In the genomic region with DNA sequence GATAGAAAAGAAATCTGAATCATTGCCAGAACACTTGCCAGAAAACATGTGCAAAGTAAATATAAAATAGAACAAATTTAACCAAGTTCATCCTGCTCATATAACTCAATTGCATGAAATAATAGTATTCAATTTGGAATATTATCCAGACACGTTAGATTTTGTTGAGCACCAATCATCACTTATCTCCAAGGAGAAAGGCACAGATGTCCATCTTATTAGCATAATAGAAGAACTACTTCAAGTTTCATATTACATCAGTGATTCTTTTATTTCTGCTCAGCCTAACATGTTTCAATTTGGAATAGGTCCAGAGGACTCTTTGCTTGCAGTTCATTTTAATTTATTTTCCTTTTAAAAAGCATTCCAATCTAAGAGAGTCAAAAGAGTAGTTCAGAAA, we compare ENCODE assay signal across 26 mouse cellular contexts.
DNase-seq lines count a peak whose midpoint lies in the region; ATAC-seq and TF ChIP-seq lines count a peak whose summit lies in the region.
"Had no signal": no experiment of that assay in that cellular context is flagged by ENCODE, and none has a peak within 500 bp of the region (broad histone marks: within the 10 kb centered on the region; RNA-seq: fewer than 3 reads in every experiment).

No protein-coding gene starts in this region.

- no peaks in the 10 kb centered on the region for H3K4me1 ChIP-seq in embryonic facial prominence, embryonic 14.5 days (ENCODE audit: control insufficient read depth, insufficient read depth, low read length)
- no peaks in the 10 kb centered on the region for H3K4me1 ChIP-seq in embryonic facial prominence, embryonic 10.5 days
- no peaks in the 10 kb centered on the region for H3K4me1 ChIP-seq in forebrain, embryonic 15.5 days
- no peaks in the 10 kb centered on the region for H3K4me1 ChIP-seq in forebrain, embryonic 12.5 days
- no peaks in the 10 kb centered on the region for H3K4me1 ChIP-seq in midbrain, postnatal 0 days (ENCODE audit: insufficient read depth, low read length)
- H3K4me1 ChIP-seq in midbrain, embryonic 11.5 days (ENCODE audit: control insufficient read depth, insufficient read depth, low read length): no peaks in the 10 kb centered on the region
- H3K4me1 ChIP-seq: embryonic facial prominence, embryonic 13.5 days; heart, embryonic 12.5 days; heart, embryonic 15.5 days; hindbrain, embryonic 10.5 days; hindbrain, embryonic 13.5 days; intestine, embryonic 15.5 days had no signal

- H3K27ac ChIP-seq in embryonic facial prominence, embryonic 14.5 days (replicated peaks; ENCODE audit: low read depth, low read length): no peak overlapping the region
- H3K27ac ChIP-seq in embryonic facial prominence, embryonic 10.5 days (replicated peaks): no peak overlapping the region
- H3K27ac ChIP-seq in forebrain, embryonic 15.5 days (replicated peaks): no peak overlapping the region
- H3K27ac ChIP-seq in forebrain, embryonic 12.5 days: no peak overlapping the region
- no peak overlapping the region for H3K27ac ChIP-seq in midbrain, postnatal 0 days (ENCODE audit: low read depth, low read length)
- H3K27ac ChIP-seq in midbrain, embryonic 11.5 days (ENCODE audit: low read depth, low read length): no peak overlapping the region
- H3K27ac ChIP-seq: embryonic facial prominence, embryonic 13.5 days; heart, embryonic 15.5 days; hindbrain, embryonic 10.5 days; hindbrain, embryonic 13.5 days; intestine, embryonic 15.5 days had no signal

- peak; percentile 7 for DNase-seq in embryonic facial prominence, embryonic 14.5 days (ENCODE audit: low spot score)
- no peak for DNase-seq in embryonic facial prominence, embryonic 10.5 days (ENCODE audit: low spot score)
- DNase-seq in midbrain, postnatal 0 days (ENCODE audit: low spot score): peak; percentile 0
- no peak for DNase-seq in midbrain, embryonic 11.5 days (ENCODE audit: low spot score, missing footprints)
- no peak for DNase-seq in thymus, postnatal 0 days (ENCODE audit: low spot score)
- no peak for DNase-seq in right cerebral cortex, postnatal 14 days
- DNase-seq: adrenal gland, postnatal 10 days; adrenal gland, postnatal 36 days; cerebellum, adult 11 months; cerebellum, adult 2 months; cerebellum, adult 9-11 months; cerebellum, postnatal 25 days; gastrocnemius, postnatal 25 days; heart, adult 18-20 months; heart, postnatal 10 days; heart, postnatal 36 days had no signal

- no peak overlapping the region for H3K4me2 ChIP-seq in embryonic facial prominence, embryonic 14.5 days (ENCODE audit: low read depth, low read length)
- H3K4me2 ChIP-seq in forebrain, embryonic 15.5 days (replicated peaks): no peak overlapping the region
- no peak overlapping the region for H3K4me2 ChIP-seq in forebrain, embryonic 12.5 days
- H3K4me2 ChIP-seq in midbrain, postnatal 0 days (ENCODE audit: low read depth, low read length, poor library complexity, severe bottlenecking): no peak overlapping the region
- no peak overlapping the region for H3K4me2 ChIP-seq in midbrain, embryonic 11.5 days
- H3K4me2 ChIP-seq: embryonic facial prominence, embryonic 13.5 days; heart, embryonic 12.5 days; heart, embryonic 15.5 days; hindbrain, embryonic 13.5 days; intestine, embryonic 15.5 days had no signal

- no peak overlapping the region for H3K4me3 ChIP-seq in embryonic facial prominence, embryonic 14.5 days (ENCODE audit: low read depth, low read length)
- no peak overlapping the region for H3K4me3 ChIP-seq in embryonic facial prominence, embryonic 10.5 days
- no peak overlapping the region for H3K4me3 ChIP-seq in forebrain, embryonic 15.5 days
- no peak overlapping the region for H3K4me3 ChIP-seq in forebrain, embryonic 12.5 days (replicated peaks)
- H3K4me3 ChIP-seq in midbrain, postnatal 0 days (ENCODE audit: low read depth, low read length): no peak overlapping the region
- no peak overlapping the region for H3K4me3 ChIP-seq in midbrain, embryonic 11.5 days (ENCODE audit: low read depth, low read length)
- H3K4me3 ChIP-seq: embryonic facial prominence, embryonic 13.5 days; heart, embryonic 12.5 days; heart, embryonic 15.5 days; hindbrain, embryonic 10.5 days; hindbrain, embryonic 13.5 days; intestine, embryonic 15.5 days had no signal

- no peaks in the 10 kb centered on the region for H3K27me3 ChIP-seq in embryonic facial prominence, embryonic 14.5 days (replicated peaks; ENCODE audit: control insufficient read depth, insufficient read depth, low read length)
- no peaks in the 10 kb centered on the region for H3K27me3 ChIP-seq in embryonic facial prominence, embryonic 10.5 days (replicated peaks; ENCODE audit: low read depth, poor library complexity, severe bottlenecking)
- H3K27me3 ChIP-seq in forebrain, embryonic 15.5 days: no peaks in the 10 kb centered on the region
- H3K27me3 ChIP-seq in forebrain, embryonic 12.5 days: no peaks in the 10 kb centered on the region
- no peaks in the 10 kb centered on the region for H3K27me3 ChIP-seq in midbrain, postnatal 0 days (ENCODE audit: insufficient read depth, low read length)
- H3K27me3 ChIP-seq in midbrain, embryonic 11.5 days (ENCODE audit: control insufficient read depth, insufficient read depth, low read length): no peaks in the 10 kb centered on the region
- H3K27me3 ChIP-seq: embryonic facial prominence, embryonic 13.5 days; heart, embryonic 12.5 days; heart, embryonic 15.5 days; hindbrain, embryonic 13.5 days; intestine, embryonic 15.5 days had no signal

- TF ChIP-seq CTCF in midbrain, postnatal 0 days (IDR thresholded peaks at IDR 0.05): no peak

- ATAC-seq in embryonic facial prominence, embryonic 14.5 days (ENCODE audit: low read depth): no peak
- peak; percentile 72 for ATAC-seq in forebrain, embryonic 15.5 days (replicated peaks)
- ATAC-seq in forebrain, embryonic 12.5 days (ENCODE audit: low FRiP score): no peak
- no peak for ATAC-seq in midbrain, postnatal 0 days (ENCODE audit: low FRiP score)
- ATAC-seq in midbrain, embryonic 11.5 days (ENCODE audit: low FRiP score): no peak
- ATAC-seq: hindbrain, embryonic 16.5 days; intestine, embryonic 15.5 days; Patski had no signal

- no peaks in the 10 kb centered on the region for H3K36me3 ChIP-seq in embryonic facial prominence, embryonic 14.5 days (ENCODE audit: control insufficient read depth, insufficient read depth, low read length)
- no peaks in the 10 kb centered on the region for H3K36me3 ChIP-seq in embryonic facial prominence, embryonic 10.5 days (replicated peaks)
- H3K36me3 ChIP-seq in forebrain, embryonic 15.5 days: no peaks in the 10 kb centered on the region
- no peaks in the 10 kb centered on the region for H3K36me3 ChIP-seq in forebrain, embryonic 12.5 days (replicated peaks)
- no peaks in the 10 kb centered on the region for H3K36me3 ChIP-seq in midbrain, postnatal 0 days (ENCODE audit: insufficient read depth, low read length)
- H3K36me3 ChIP-seq in midbrain, embryonic 11.5 days (ENCODE audit: control insufficient read depth, insufficient read depth, low read length): no peaks in the 10 kb centered on the region
- H3K36me3 ChIP-seq: embryonic facial prominence, embryonic 13.5 days; heart, embryonic 12.5 days; heart, embryonic 15.5 days; hindbrain, embryonic 10.5 days; hindbrain, embryonic 13.5 days; intestine, embryonic 15.5 days had no signal

- 63% methylated on average over 1 of the region's 1 CpGs for WGBS in embryonic facial prominence, embryonic 14.5 days
- WGBS in embryonic facial prominence, embryonic 10.5 days: 84% methylated on average over 1 of the region's 1 CpGs
- 44% methylated on average over 1 of the region's 1 CpGs for WGBS in forebrain, embryonic 15.5 days
- WGBS in forebrain, embryonic 12.5 days: 40% methylated on average over 1 of the region's 1 CpGs
- WGBS in midbrain, postnatal 0 days: 63% methylated on average over 1 of the region's 1 CpGs
- WGBS in midbrain, embryonic 11.5 days: 70% methylated on average over 1 of the region's 1 CpGs

- H3K9me3 ChIP-seq in embryonic facial prominence, embryonic 14.5 days (ENCODE audit: control insufficient read depth, low read length): no peaks in the 10 kb centered on the region
- no peaks in the 10 kb centered on the region for H3K9me3 ChIP-seq in embryonic facial prominence, embryonic 10.5 days
- no peaks in the 10 kb centered on the region for H3K9me3 ChIP-seq in forebrain, embryonic 15.5 days
- no peaks in the 10 kb centered on the region for H3K9me3 ChIP-seq in forebrain, embryonic 12.5 days
- no peaks in the 10 kb centered on the region for H3K9me3 ChIP-seq in midbrain, postnatal 0 days (ENCODE audit: low read length)
- no peaks in the 10 kb centered on the region for H3K9me3 ChIP-seq in midbrain, embryonic 11.5 days (ENCODE audit: control insufficient read depth, low read length)
- H3K9me3 ChIP-seq: embryonic facial prominence, embryonic 13.5 days; heart, embryonic 12.5 days; heart, embryonic 15.5 days; hindbrain, embryonic 10.5 days; hindbrain, embryonic 13.5 days; intestine, embryonic 15.5 days had no signal

- H3K9ac ChIP-seq in embryonic facial prominence, embryonic 14.5 days (ENCODE audit: low read depth, low read length): no peak overlapping the region
- H3K9ac ChIP-seq in forebrain, embryonic 15.5 days (replicated peaks): no peak overlapping the region
- no peak overlapping the region for H3K9ac ChIP-seq in forebrain, embryonic 12.5 days
- H3K9ac ChIP-seq in midbrain, postnatal 0 days (replicated peaks; ENCODE audit: low read length, poor library complexity, severe bottlenecking): no peak overlapping the region
- H3K9ac ChIP-seq in midbrain, embryonic 11.5 days (ENCODE audit: low read length): no peak overlapping the region
- H3K9ac ChIP-seq: embryonic facial prominence, embryonic 13.5 days; heart, embryonic 12.5 days; heart, embryonic 15.5 days; hindbrain, embryonic 13.5 days; intestine, embryonic 15.5 days had no signal

Comparison
In these comparisons a context has a peak if more than half of its experiments do, and no peak if none do; other contexts are left out.
1. DNase-seq: peak in embryonic facial prominence, embryonic 14.5 days (single experiment) and midbrain, postnatal 0 days (single experiment); none in embryonic facial prominence, embryonic 10.5 days (single experiment), midbrain, embryonic 11.5 days (single experiment), thymus, postnatal 0 days (single experiment) and right cerebral cortex, postnatal 14 days (single experiment).